Mouse (Mus musculus) limb, embryonic 12.5 days (tissue): ENCODE results near the gene Cenpj. TPM values are rescaled to one million over a fixed set of nuclear protein-coding genes. Genes with fewer than 3 reads are reported as not detected.

Experiments
- ATAC-seq: fragments of 200-750 bp; cut with Nextera tagmentation; 2 replicates; pipeline ENCODE4 v1.8.0; 2017; ENCODE audit warnings: low read depth, moderate TSS enrichment; ENCODE audit not compliant: insufficient number of reproducible peaks, insufficient read depth, low FRiP score, low TSS enrichment
- H3K27ac ChIP-seq: fragments of 300-500 bp; sonication (generic); 2 replicates; pipeline ENCODE4 v1.5.1; 2016; ENCODE audit warnings: mild to moderate bottlenecking, moderate library complexity
- H3K27me3 ChIP-seq: fragments of 300-500 bp; sonication (generic); 2 replicates; pipeline ENCODE4 v1.6.1; 2016; ENCODE audit warnings: mild to moderate bottlenecking, moderate library complexity
- H3K36me3 ChIP-seq: fragments of 300-500 bp; sonication (generic); 2 replicates; pipeline ENCODE4 v1.6.1; 2016; ENCODE audit warnings: mild to moderate bottlenecking, moderate library complexity
- H3K4me1 ChIP-seq: fragments of 300-500 bp; sonication (generic); replicated peaks from 2 replicates; pipeline ENCODE4 v1.6.1; 2016
- H3K4me2 ChIP-seq: fragments of 300-500 bp; sonication (generic); 2 replicates; pipeline ENCODE4 v1.6.1; 2016; ENCODE audit warnings: mild to moderate bottlenecking, moderate library complexity
- H3K4me3 ChIP-seq: fragments of 300-500 bp; sonication (generic); replicated peaks from 2 replicates; pipeline ENCODE4 v1.5.1; 2016; ENCODE audit warnings: mild to moderate bottlenecking
- H3K9ac ChIP-seq: fragments of 300-500 bp; sonication (generic); replicated peaks from 2 replicates; pipeline ENCODE4 v1.6.1; 2016; ENCODE audit warnings: mild to moderate bottlenecking, moderate library complexity
- H3K9me3 ChIP-seq: fragments of 300-500 bp; sonication (generic); 2 replicates; pipeline ENCODE4 v1.6.1; 2016; ENCODE audit warnings: mild to moderate bottlenecking, moderate library complexity
- WGBS: fragments of 180-500 bp; shearing (Covaris S2); methylation state at CpG from one replicate; pipeline ENCODE4 v1.1.7; 2016; 5-methylcytosine and 5-hydroxymethylcytosine counted together
- polyA plus RNA-seq: library from polyadenylated mRNA; unstranded; fragments of >200 nt; fragmentation: Nextera tagmentation; extraction: Ambion mirVana; gene quantifications from 2 replicates; pipeline ENCODE4 v1.2.1, GENCODE M21; 2016

Cenpj gene
- polyA plus RNA-seq, 1 experiment from 2014 or later = 18.2 TPM

- no peak overlapping the region for H3K9ac ChIP-seq
- H3K9me3 ChIP-seq = no peaks in the 10 kb centered on the region
- H3K27ac ChIP-seq = no peak overlapping the region
- H3K4me1 ChIP-seq = no peaks in the 10 kb centered on the region
- no peak overlapping the region for H3K4me3 ChIP-seq
- peaks cover 27% of the 10 kb centered on the region for H3K36me3 ChIP-seq
- no peak overlapping the region for H3K4me2 ChIP-seq
- ATAC-seq = no peak
- H3K27me3 ChIP-seq = no peaks in the 10 kb centered on the region
- 95% methylated on average over 4 of the region's 4 CpGs for WGBS
Measured at GRCm38 (mm10) chr14:56545491-56545890, 29.7 kb downstream of the Cenpj start.

- ATAC-seq = no peak
- Histone ChIP-seq H3K36me3 (peaks cover 27% of the 10 kb centered on the region), H3K4me3 (no peak overlapping the region), H3K4me2 (no peak overlapping the region), H3K27me3 (no peaks in the 10 kb centered on the region), H3K4me1 (no peaks in the 10 kb centered on the region), H3K9ac (no peak overlapping the region), H3K9me3 (no peaks in the 10 kb centered on the region), H3K27ac (no peak overlapping the region)
- WGBS = 83% methylated on average over 1 of the region's 1 CpGs
Measured at GRCm38 (mm10) chr14:56544946-56545345, 30.3 kb downstream of the Cenpj start.

- H3K27ac ChIP-seq = no peak overlapping the region
- 89% methylated on average over 2 of the region's 2 CpGs for WGBS
- H3K9ac ChIP-seq = no peak overlapping the region
- no peaks in the 10 kb centered on the region for H3K9me3 ChIP-seq
- H3K4me1 ChIP-seq = no peaks in the 10 kb centered on the region
- H3K4me3 ChIP-seq = no peak overlapping the region
- no peaks in the 10 kb centered on the region for H3K27me3 ChIP-seq
- peaks cover 52% of the 10 kb centered on the region for H3K36me3 ChIP-seq
- no peak overlapping the region for H3K4me2 ChIP-seq
- ATAC-seq = no peak
Measured at GRCm38 (mm10) chr14:56530788-56531187, 44.4 kb downstream of the Cenpj start.

GRCm38 (mm10) chr14:56514775-56515174, 60.5 kb downstream of the Cenpj start:
- Histone ChIP-seq H3K27ac (no peak overlapping the region), H3K9ac (no peak overlapping the region), H3K4me1 (no peaks in the 10 kb centered on the region), H3K27me3 (no peaks in the 10 kb centered on the region), H3K9me3 (no peaks in the 10 kb centered on the region), H3K4me2 (no peak overlapping the region), H3K36me3 (no peaks in the 10 kb centered on the region), H3K4me3 (no peak overlapping the region)
- ATAC-seq = no peak
- 84% methylated on average over 2 of the region's 2 CpGs for WGBS

GRCm38 (mm10) chr14:56512084-56512483, 63.1 kb downstream of the Cenpj start:
- no peaks in the 10 kb centered on the region for H3K36me3 ChIP-seq
- no peaks in the 10 kb centered on the region for H3K9me3 ChIP-seq
- no peak for ATAC-seq
- no peak overlapping the region for H3K4me2 ChIP-seq
- H3K27me3 ChIP-seq = no peaks in the 10 kb centered on the region
- no peaks in the 10 kb centered on the region for H3K4me1 ChIP-seq
- H3K27ac ChIP-seq = no peak overlapping the region
- no peak overlapping the region for H3K9ac ChIP-seq
- H3K4me3 ChIP-seq = no peak overlapping the region
- WGBS = 24% methylated on average over 6 of the region's 6 CpGs

- Histone ChIP-seq H3K4me2 (no peak overlapping the region), H3K4me3 (no peak overlapping the region), H3K9me3 (no peaks in the 10 kb centered on the region), H3K27me3 (no peaks in the 10 kb centered on the region), H3K4me1 (no peaks in the 10 kb centered on the region), H3K9ac (no peak overlapping the region), H3K36me3 (no peaks in the 10 kb centered on the region), H3K27ac (no peak overlapping the region)
- 74% methylated on average over 3 of the region's 3 CpGs for WGBS
- no peak for ATAC-seq
Measured at GRCm38 (mm10) chr14:56506743-56507142, 68.5 kb downstream of the Cenpj start.

GRCm38 (mm10) chr14:56502407-56502806, 72.8 kb downstream of the Cenpj start:
- Histone ChIP-seq H3K27ac (no peak overlapping the region), H3K4me2 (no peak overlapping the region), H3K36me3 (no peaks in the 10 kb centered on the region), H3K4me3 (no peak overlapping the region), H3K9me3 (no peaks in the 10 kb centered on the region), H3K9ac (no peak overlapping the region), H3K4me1 (0 out of 2 replicates have a peak, but pooled peaks cover 3% of the 10 kb centered on the region), H3K27me3 (no peaks in the 10 kb centered on the region)
- WGBS = 56% methylated on average over 4 of the region's 4 CpGs
- ATAC-seq = no peak

GRCm38 (mm10) chr14:56489806-56490205, 85.4 kb downstream of the Cenpj start:
- H3K4me1 ChIP-seq = no peaks in the 10 kb centered on the region
- H3K27me3 ChIP-seq = no peaks in the 10 kb centered on the region
- no peak overlapping the region for H3K27ac ChIP-seq
- H3K4me2 ChIP-seq = no peak overlapping the region
- no peaks in the 10 kb centered on the region for H3K9me3 ChIP-seq
- H3K4me3 ChIP-seq = no peak overlapping the region
- no peak for ATAC-seq
- no peak overlapping the region for H3K9ac ChIP-seq
- no peaks in the 10 kb centered on the region for H3K36me3 ChIP-seq

Other genes with a start within 250 kb of the Cenpj start
- not detected in 2 replicates for gene Atp12a, start 210.4 kb downstream of the Cenpj start, polyA plus RNA-seq
- gene Rnf17, start 172.8 kb downstream of the Cenpj start, polyA plus RNA-seq = 1.6 and 2.0 TPM in 2 replicates
- gene Parp4, start 194 bp upstream of the Cenpj start, polyA plus RNA-seq = 1.9 and 2.3 TPM in 2 replicates
- gene Mphosph8, start 92.8 kb upstream of the Cenpj start, polyA plus RNA-seq = 41.5 and 46.6 TPM in 2 replicates
- gene Pspc1, start 202.9 kb upstream of the Cenpj start, polyA plus RNA-seq = 49.9 and 54.2 TPM in 2 replicates
- 33.8 and 34.5 TPM in 2 replicates for gene Zmym5, start 236.3 kb upstream of the Cenpj start, polyA plus RNA-seq